Mouse (Mus musculus): Measurements from ENCODE around the gene Lrrc38. TPM values are rescaled to one million over a fixed set of nuclear protein-coding genes. Genes with fewer than 3 reads are reported as not detected.

Gene Lrrc38
- total and polyA plus RNA-seq, 3 experiments = not detected

- Histone ChIP-seq H3K4me1 (ENCODE audit: control insufficient read depth in 1 of 2, insufficient read depth in 2 of 2) (no peaks in the 10 kb centered on the region), H3K27me3 (replicated peaks) (peaks cover 16% of the 10 kb centered on the region)
Observed at GRCm38 (mm10) chr4:143352301-143352700, 2.7 kb downstream of the Lrrc38 start.

GRCm38 (mm10) chr4:143361520-143361919 lies 12.0 kb downstream of the Lrrc38 start:
- no peak overlapping the region for H3K27ac ChIP-seq (ENCODE audit: insufficient read depth, low read depth)

More at GRCm38 (mm10) chr4:143352301-143352700, 2.7 kb downstream of the Lrrc38 start:
- no peak overlapping the region for H3K4me2 ChIP-seq (ENCODE audit: insufficient read depth, low read depth, poor library complexity, severe bottlenecking)
- H3K79me2 ChIP-seq (replicated peaks; ENCODE audit: control insufficient read depth, extremely low read depth, insufficient read depth, poor library complexity, severe bottlenecking) = no peaks in the 10 kb centered on the region
- dilution Hi-C loops (cut with MboI; ENCODE audit: extremely low pct_ligation_motif_present, extremely low pct_unique_long_range_greater_than_20kb, low sequenced_read_pairs) = no loop called here
- no peaks in the 10 kb centered on the region for H3K36me3 ChIP-seq (replicated peaks in 1 of 2; ENCODE audit: control insufficient read depth in 1 of 2, insufficient read depth in 1 of 2, low read length in 1 of 2)
- TF ChIP-seq USF1 (IDR thresholded peaks at IDR 0.05; ENCODE audit: low read depth, low read length) (no peak), CHD1 (IDR thresholded peaks at IDR 0.05; ENCODE audit: low read depth, low read length) (no peak), EP300 (IDR thresholded peaks at IDR 0.05; ENCODE audit: low read length) (no peak), TBP (conservative IDR thresholded peaks at IDR 0.05; ENCODE audit: low read depth, low read length) (no peak), BHLHE40 (IDR thresholded peaks at IDR 0.05; ENCODE audit: low read depth, low read length) (no peak), CTCF (conservative IDR thresholded peaks at IDR 0.05 in 1 of 2, IDR thresholded peaks at IDR 0.05 in 1 of 2; ENCODE audit: low read depth in 2 of 2, low read length in 2 of 2) (no peak), USF2 (conservative IDR thresholded peaks at IDR 0.05; ENCODE audit: low read depth, low read length) (no peak), ZNF384 (IDR thresholded peaks at IDR 0.05; ENCODE audit: low read depth, low read length) (no peak), GABPA (IDR thresholded peaks at IDR 0.05; ENCODE audit: insufficient replicate concordance, low read depth, low read length) (no peak), RAD21 (IDR thresholded peaks at IDR 0.05; ENCODE audit: low read depth, low read length) (no peak), PAX5 (IDR thresholded peaks at IDR 0.05; ENCODE audit: low read length) (no peak), JUND (conservative IDR thresholded peaks at IDR 0.05; ENCODE audit: low read depth, low read length) (no peak), MYC (IDR thresholded peaks at IDR 0.05; ENCODE audit: low read depth, low read length) (no peak), NRF1 (IDR thresholded peaks at IDR 0.05; ENCODE audit: low read depth, low read length) (no peak), MEF2A (IDR thresholded peaks at IDR 0.05; ENCODE audit: borderline replicate concordance, low read depth, low read length) (no peak), CHD2 (IDR thresholded peaks at IDR 0.05; ENCODE audit: low read length) (no peak), IRF4 (IDR thresholded peaks at IDR 0.05; ENCODE audit: low read depth, low read length) (no peak), TCF12 (IDR thresholded peaks at IDR 0.05; ENCODE audit: low read depth, low read length) (no peak), ZC3H11A (IDR thresholded peaks at IDR 0.05; ENCODE audit: low read depth, low read length) (no peak), POLR2A (IDR thresholded peaks at IDR 0.05; ENCODE audit: low read depth, low read length) (no peak)
- peaks cover 43% of the 10 kb centered on the region for H3K9me3 ChIP-seq (replicated peaks; ENCODE audit: low read length)
- no peak overlapping the region for H3K9ac ChIP-seq (ENCODE audit: insufficient read depth, low read depth)
- no peak overlapping the region for H3K27ac ChIP-seq (ENCODE audit: insufficient read depth, low read depth)
- in situ Hi-C loops (cut with MboI; ENCODE audit: low pct_ligation_motif_present, low pct_unique_long_range_greater_than_20kb, low sequenced_read_pairs) = no loop called here
- H3K4me3 ChIP-seq (replicated peaks in 1 of 3; ENCODE audit: low read depth in 2 of 3, low read length in 2 of 3, poor library complexity in 1 of 3) = no peak overlapping the region
- DNase-seq (ENCODE audit: extremely low read depth) = no peak

More at GRCm38 (mm10) chr4:143361520-143361919, 12.0 kb downstream of the Lrrc38 start:
- DNase-seq (ENCODE audit: extremely low read depth) = no peak
- peaks cover 5% of the 10 kb centered on the region for H3K27me3 ChIP-seq (replicated peaks)
- no peak overlapping the region for H3K4me3 ChIP-seq (replicated peaks in 1 of 3; ENCODE audit: low read depth in 2 of 3, low read length in 2 of 3, poor library complexity in 1 of 3)
- no peak overlapping the region for H3K9ac ChIP-seq (ENCODE audit: insufficient read depth, low read depth)
- no peaks in the 10 kb centered on the region for H3K36me3 ChIP-seq (replicated peaks in 1 of 2; ENCODE audit: control insufficient read depth in 1 of 2, insufficient read depth in 1 of 2, low read length in 1 of 2)
- no peak overlapping the region for H3K4me2 ChIP-seq (ENCODE audit: insufficient read depth, low read depth, poor library complexity, severe bottlenecking)
- no peaks in the 10 kb centered on the region for H3K79me2 ChIP-seq (replicated peaks; ENCODE audit: control insufficient read depth, extremely low read depth, insufficient read depth, poor library complexity, severe bottlenecking)
- in situ Hi-C loops (cut with MboI; ENCODE audit: low pct_ligation_motif_present, low pct_unique_long_range_greater_than_20kb, low sequenced_read_pairs) = no loop called here
- H3K9me3 ChIP-seq (replicated peaks; ENCODE audit: low read length) = peaks cover 35% of the 10 kb centered on the region
- dilution Hi-C loops (cut with MboI; ENCODE audit: extremely low pct_ligation_motif_present, extremely low pct_unique_long_range_greater_than_20kb, low sequenced_read_pairs) = no loop called here
- TF ChIP-seq JUND (conservative IDR thresholded peaks at IDR 0.05; ENCODE audit: low read depth, low read length) (no peak), TCF12 (IDR thresholded peaks at IDR 0.05; ENCODE audit: low read depth, low read length) (no peak)
- H3K4me1 ChIP-seq (ENCODE audit: control insufficient read depth in 1 of 2, insufficient read depth in 2 of 2) = no peaks in the 10 kb centered on the region
